Mouse (Mus musculus): ENCODE data around the gene Smad1.

Smad1 gene

DNA sequence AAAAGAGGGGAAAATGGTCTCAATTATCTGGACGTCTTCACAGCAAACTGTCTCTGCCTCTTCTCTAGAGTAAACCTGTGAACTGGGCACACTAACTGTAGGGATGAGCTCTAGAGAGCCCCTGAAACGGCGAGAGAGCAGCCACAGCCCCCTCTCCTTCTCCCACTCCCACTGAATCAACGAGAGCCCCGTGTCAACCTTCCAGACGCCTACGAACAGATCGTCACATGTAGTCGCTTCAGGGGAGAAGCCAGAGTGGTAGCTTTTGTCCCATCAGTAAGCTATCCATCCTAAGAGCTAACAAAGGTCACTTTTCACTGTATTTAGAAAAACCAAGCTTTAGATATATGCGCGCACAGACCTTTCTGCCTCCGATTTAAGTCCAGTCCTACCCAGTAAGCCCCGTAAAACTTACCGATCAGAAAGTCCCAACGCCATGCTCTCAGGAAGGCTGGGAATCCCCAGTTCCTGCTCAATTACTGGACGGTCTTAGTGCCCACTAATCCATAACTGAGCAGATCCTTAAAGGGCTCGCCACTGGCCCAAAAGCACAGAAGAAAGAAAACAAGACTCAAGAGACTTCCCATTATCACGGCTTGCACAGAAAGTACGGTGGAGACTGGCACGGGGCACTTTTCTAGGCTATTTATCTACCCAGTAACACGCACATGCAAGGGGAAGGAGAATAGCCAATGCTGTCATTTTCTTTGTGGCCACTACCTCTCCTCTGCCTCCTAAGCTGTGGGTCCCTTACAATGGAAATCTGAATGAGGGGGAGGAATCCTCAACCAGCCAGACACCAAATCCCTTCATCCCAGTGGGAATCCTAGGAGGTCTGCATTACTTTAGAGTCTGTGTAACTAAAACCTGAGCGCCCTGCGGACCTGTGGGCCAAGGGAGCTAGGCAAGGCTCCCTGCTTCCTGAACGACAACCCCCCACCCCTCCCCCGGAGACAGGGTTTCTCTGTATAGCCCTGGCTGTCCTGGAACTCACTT is 14.7 kb downstream of the Smad1 start:
- WGBS: 59% methylated on average over 25 of the region's 25 CpGs

DNA sequence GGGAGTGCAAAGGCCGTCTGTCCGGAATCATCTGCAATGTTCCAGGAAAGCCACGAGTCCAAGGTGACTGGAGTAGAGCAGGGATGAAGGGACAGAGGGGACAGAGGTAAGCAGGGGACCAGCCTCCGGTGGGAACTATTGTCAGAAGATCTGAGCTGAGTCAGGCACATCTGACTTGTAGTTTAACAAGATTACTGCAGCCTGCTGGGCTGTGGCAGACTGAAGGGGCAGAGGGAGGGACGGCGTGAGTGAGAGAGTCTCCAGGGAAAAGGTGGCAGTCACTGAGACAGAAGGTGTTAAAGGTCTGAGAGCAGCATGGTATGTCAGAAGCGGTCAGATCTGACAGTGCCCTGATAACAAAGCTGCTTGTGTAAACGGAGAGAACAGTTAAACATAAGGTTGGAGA is 16.5 kb downstream of the Smad1 start:
- 65% methylated on average over 8 of the region's 8 CpGs for WGBS

DNA sequence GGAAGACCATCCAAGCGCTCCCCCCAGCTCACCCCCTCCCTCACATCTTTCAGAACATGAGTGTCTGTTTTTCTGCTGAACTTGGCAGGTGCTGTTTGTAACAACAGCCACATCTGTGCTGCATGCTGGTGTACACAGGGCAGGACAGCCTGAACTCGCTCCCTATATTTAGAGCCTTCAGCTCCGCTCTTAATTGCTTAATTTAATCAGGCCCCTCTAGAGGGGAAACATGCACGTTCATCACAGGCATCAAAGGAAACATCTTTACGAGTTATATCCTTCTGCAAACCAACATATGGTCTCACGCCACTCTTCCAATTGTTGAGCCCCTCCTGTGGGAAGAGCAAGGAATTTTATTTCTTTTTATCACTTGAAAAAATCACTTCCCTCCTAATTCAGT is 17.5 kb downstream of the Smad1 start:
- 70% methylated on average over 6 of the region's 6 CpGs for WGBS

DNA sequence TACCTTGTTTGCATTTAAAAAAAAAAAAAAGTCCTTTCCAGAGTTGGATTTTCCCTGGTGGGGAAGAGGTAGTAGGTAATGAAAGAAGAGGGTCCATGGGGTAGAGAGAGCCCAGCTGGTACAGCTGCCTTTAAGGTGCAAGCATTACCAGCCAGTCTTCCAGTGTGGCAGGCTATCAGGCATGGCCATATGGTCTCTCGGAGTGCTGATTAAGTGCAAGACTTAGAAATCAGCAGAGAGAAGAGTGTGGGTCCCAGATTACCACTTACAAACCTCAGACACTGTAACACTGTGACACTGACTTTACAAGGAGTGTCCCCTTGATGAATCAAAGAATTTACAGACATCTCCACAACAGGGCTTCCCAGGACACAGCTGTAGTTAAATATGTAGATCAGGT is 18.9 kb downstream of the Smad1 start:
- WGBS: 77% methylated on average over 1 of the region's 1 CpGs

DNA sequence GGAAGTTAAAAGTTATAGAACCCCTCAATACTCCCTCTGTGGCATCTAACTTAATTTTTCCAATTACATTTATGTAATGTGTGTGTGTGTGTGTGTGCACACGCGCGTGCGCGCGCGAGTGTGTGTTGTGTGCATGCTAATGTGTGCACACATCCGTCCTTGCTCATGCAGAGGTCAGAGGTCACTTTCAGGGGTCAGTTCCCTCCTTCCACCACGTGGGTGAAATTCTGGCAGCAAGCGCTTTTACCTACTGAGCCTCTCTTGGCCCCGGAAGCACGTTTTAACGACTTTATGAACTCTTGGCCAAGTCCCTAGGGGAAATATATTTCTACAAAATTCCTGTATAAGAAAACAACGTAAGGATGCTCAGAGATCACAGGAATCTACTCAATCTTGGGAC is 19.3 kb downstream of the Smad1 start:
- WGBS: 84% methylated on average over 14 of the region's 14 CpGs

DNA sequence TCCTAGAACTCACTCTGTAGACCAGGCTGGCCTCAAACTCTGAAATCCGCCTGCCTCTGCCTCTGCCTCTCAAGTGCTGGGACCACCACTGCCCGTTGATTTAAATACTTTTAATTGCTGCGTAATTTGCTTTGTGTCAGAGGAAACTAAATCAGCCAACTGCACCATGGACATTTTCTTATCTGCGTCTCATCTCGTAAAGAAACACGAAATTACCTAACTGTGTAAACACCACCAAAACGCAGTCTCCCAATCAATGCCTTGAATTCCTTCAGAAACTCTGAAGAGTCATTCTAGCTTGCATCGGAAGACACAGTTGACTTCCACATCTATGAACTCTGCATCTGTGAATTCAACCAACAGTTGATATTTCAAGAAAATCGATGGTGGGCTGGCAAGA is 22.7 kb downstream of the Smad1 start:
- WGBS: 89% methylated on average over 9 of the region's 9 CpGs

DNA sequence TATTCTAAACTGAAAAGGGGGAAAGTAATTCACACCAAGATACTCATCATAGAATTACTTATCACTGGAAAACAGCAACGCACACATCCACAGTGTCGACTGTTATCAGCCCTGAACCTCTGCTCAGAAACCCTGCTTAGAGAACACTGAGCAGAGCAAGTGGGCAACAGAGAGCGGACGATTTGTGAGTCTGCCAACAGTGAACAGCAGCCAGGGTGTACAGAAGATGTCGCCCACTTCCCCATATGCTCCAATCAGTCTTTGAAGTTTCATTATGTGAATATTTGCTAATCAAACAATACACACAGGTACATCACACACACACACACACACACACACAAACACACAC is 23.6 kb downstream of the Smad1 start:
- WGBS: 34% methylated on average over 5 of the region's 5 CpGs

DNA sequence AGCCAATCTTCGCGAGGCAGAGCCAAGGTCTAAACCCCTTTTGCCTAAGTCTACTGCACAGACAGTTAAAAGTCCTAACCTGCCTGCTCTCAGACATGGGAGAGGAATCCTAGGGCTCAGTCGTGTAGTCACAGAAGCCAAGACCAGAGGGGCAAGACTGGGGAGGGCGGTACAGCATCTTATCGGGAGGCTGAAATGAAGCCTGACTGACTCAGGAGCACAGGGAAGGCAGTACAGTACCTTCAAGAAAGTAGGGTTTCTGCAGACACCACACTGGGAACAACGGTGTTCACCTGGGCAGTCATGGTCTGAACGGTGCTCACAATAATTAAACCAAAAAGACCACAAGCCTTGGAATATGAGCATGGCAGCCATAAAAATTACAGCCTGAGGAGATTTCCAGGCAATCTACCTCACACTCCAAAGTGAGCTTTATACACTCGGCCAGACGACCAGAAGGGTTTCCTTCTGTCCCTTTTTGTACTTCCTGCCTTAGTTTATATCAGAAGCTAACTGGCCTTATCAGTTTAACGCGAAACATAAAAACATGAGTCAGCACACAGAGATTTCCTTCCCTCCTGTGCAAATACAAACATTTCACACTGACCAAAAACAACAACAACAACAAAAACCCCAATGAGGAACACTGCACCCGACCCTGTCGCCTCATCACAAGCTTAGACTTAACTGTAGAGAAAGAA is 24.1 kb downstream of the Smad1 start:
- WGBS: 63% methylated on average over 13 of the region's 13 CpGs

DNA sequence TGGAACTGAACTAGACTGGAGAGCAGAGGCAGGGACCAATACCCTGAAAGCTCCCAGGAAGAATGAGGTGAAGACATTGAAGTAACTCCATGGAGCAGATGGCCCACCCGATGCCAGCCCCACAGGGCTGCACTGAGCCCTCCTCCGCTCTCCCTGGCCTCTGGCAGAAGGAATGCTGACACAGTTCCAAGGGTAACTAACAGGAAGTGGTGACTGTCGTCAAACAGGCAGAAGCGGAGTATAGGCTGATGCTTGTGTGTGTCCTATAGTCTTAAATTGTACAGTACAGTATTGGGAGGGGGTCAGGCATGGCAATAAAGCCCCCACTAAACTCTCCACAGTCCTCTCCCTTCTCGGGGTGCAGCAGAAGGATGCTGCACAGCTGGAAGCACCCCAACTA is 24.9 kb downstream of the Smad1 start:
- WGBS: 54% methylated on average over 5 of the region's 5 CpGs

DNA sequence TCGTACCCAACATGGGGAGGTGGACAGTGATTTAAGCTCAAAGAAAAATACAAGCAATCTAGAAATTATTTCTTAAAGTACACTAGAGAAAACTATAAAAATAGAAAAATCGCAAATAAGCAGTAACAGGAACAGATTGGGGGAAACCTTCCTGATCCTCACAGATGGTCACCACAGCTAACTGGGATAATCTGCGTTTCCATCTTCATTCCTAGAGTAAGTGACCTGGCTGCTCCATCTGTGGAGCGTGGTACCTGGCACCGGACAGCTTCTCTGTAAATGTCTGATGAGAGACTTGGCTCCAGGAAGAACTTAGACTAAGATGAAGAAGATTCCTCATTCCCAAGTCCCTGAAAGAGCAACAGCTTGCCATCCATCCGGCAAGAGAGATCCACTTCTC is 25.8 kb downstream of the Smad1 start:
- WGBS: 70% methylated on average over 6 of the region's 6 CpGs

DNA sequence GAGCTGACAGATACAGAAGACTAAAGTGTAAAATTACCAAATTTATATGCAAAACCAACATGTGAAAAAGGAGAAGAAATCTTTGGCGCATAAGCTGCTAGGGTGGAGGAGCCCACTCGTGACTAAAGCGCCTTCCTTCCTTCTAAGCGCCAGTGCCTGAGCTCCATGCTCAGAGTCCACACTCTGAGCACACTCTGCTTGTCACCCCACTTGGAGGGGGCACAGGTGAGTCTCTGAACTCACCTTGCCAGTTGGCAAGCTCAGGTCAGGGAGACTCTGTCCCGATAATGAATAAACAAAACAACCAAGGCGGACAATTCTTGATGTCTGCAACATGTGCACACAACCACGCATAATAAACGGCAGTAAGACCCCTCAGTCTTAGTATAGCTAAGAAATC is 26.4 kb downstream of the Smad1 start:
- 65% methylated on average over 8 of the region's 8 CpGs for WGBS

DNA sequence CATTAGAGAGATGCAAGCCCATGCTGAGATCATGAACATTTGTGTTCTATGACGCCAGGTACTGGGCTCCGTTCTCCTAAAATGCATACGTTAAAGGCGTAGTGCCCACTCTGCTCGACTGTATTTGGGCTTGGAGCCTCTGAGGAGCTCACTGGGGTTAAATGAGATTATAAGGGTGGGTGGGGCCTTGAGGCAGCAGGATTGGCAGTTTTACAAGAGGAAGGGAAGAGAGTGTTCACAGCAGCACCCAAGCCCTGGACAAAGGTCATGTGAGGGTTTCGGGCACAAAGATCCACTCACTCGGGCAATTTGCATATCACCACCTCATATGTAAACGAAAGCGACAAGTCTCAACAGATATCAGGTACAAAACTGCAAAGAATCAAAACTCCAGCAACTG is 26.8 kb downstream of the Smad1 start:
- WGBS: 69% methylated on average over 9 of the region's 9 CpGs

DNA sequence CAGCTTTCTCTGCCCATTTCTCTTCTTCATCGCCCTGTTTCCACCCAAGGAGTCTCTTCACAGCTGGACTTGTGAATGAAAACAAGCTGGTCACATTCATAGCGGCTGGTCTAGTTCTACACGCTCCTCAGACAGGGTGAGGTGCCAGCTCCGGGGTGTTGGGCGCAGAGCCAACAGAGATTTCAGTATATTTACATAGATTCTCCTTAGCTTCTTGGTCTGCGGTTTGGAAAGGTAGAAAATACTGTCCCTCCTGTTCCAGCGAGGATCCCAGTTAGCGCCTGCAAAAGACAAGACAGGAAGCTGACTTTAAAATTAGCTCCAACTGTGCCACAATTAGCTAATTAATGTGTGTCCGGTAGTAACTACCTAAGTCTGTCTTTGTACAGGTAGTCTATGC is 27.2 kb downstream of the Smad1 start:
- 41% methylated on average over 9 of the region's 9 CpGs for WGBS

DNA sequence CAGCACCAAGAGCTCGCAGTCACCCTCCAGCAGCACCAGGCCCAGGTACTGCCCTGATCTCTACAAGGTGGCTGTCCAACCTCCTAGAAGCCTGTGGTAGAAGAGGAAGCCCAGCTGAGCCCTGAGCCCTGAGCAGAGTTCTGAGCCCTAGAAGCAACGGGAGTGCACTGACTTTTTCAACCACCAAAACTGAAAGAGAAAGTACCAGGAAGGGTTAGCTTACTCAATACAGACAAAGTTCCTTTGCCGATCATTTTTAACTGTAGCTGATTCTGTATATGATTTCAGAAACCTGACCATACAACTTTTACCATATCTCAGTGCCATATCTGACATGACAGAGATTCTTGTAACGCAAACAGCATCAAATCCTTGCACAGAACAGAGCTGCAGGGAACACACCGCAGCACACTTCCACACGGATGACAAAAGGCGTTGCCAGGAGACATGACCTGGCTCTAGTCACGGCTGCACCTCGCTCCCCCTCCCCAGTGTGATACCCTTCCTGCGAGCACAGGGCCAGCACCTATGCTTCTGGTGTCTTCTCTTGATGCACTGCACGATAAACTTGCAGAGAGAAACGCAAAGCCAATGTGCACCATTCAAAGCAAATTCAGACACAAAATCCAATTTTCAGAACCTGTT is 28.6 kb downstream of the Smad1 start:
- WGBS: 81% methylated on average over 12 of the region's 12 CpGs

DNA sequence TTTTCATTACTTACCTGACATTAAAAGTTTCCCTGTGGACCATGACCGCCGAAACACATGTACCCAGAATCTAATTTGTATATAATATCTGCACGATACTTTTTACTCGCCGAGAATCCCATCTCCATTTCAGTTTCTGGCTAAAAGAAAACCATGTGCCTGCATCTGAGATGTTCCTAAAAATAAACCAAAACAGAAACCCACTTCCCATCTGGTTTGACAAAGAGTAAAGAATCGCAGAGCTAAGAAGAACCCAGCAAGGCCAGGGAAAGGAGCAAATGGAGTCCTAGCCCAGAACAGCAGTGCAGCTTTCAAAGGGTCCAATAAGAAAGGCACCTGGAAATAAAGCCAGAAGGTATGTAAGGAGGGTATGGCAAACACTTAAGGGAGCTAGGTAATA is 30.2 kb downstream of the Smad1 start:
- 39% methylated on average over 6 of the region's 6 CpGs for WGBS

DNA sequence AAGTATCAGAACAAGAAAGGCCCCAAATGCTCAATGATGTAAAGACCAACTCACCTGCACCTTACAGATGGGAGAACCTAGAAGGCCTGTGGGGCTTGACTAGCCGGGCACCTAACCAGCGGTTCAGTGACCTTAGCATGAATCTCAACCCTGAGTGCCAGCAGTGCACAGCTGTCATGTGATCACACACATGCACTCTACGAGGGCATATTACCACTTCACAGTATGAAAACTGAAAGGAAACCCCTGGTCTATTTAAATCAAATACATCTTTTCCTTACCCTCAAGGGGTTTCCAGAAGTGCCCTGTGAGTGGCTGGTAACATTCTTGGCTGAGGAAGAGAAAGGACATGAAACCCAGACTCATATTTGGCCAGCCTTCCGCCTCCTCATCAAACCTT is 31.4 kb downstream of the Smad1 start:
- 85% methylated on average over 4 of the region's 4 CpGs for WGBS

DNA sequence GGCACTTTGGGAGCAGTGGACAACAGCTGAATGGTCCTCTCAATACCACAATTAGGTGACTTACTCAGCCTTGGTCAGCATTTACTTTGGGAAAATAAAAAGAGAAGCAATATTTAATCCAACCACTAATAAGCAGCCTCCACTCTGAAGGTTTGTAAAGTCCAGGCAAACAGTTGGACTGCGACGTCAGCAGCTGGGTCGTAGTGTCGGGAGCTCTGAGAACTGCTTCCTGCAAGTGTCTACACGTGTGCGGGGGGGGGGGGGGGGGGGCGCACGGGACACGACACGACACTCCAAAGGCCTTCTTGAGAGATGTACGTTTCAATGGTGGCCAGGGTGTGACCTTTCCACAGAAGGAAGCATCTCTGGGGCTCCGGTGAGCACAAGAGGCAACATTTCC is 32.0 kb downstream of the Smad1 start:
- WGBS: 69% methylated on average over 12 of the region's 12 CpGs

DNA sequence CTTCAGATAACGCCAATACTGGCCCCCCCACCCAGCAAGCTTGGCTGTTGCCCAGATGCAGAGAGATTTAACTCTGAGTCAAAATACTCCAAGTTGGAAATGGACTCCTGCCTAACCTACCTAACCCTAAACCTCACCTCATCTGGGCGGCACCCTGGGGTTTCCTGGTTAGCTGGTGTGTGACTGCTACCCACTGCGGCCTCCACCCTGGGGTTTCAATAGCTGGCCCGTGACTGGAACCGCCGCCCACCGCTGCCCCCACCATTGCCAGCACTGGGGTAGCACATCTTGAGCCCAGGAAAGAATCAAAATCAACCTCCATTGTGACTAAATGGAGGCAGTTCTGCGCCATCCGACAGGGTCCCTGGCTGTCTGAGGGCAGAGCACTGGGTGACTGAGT is 33.1 kb downstream of the Smad1 start:
- WGBS: 82% methylated on average over 9 of the region's 9 CpGs

DNA sequence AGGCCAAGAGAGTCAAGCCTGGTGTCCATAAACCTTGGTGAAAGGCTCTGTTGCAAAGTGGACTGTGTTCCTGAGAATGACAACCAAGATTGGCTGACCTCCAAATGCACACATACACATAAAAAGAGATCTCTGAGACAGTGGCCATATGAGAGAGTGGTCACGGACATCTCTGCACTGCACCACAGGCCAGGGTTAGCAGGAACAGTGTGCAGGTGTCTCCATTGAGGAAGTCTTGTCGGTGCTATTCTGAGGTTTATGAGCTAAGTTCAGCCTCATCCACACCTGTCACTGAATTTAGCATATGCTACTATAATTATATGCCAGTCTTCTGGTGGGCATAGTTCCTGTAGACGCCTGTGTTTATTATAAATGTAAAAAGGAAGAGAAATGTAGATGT is 33.6 kb downstream of the Smad1 start:
- 54% methylated on average over 3 of the region's 3 CpGs for WGBS

DNA sequence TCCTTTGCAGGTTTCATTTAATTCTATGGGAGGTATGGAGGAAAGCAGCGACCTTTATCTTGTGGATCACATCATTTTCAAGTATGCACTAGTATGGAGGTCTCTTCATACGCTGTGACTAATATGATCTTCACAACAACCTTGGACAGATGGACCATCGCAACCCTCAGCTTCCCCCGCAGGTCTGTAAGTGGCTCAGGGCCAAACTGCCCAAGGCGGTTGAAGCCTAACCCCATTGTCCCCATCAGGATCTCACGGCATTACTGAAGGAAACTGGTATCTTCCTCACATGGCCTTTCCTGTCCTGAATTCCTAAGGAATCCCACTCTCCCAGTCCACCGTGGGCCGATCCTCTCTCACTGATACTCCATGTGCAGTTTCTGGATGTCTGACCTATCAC is 34.5 kb downstream of the Smad1 start:
- WGBS: 84% methylated on average over 8 of the region's 8 CpGs

DNA sequence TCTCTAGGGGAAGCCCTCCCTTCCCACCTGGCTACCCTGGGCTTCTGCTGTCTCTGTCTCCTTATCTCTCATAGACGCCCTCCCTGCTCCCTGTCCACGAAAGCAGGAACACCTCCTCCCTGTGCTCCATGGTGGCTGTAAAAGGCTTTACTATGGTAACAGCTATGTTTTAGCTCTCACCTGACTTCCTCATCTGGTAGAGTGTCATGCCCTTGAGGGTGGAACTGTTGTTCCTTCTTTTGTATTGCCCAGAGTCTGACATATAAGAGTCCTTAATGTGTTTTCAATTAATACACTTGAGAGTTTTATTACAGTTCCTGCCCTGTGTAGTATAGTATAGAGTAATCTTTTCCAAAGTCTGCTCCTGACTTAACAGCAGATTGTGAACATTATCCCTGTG is 36.9 kb downstream of the Smad1 start:
- 91% methylated on average over 2 of the region's 2 CpGs for whole genome bisulfite sequencing

DNA sequence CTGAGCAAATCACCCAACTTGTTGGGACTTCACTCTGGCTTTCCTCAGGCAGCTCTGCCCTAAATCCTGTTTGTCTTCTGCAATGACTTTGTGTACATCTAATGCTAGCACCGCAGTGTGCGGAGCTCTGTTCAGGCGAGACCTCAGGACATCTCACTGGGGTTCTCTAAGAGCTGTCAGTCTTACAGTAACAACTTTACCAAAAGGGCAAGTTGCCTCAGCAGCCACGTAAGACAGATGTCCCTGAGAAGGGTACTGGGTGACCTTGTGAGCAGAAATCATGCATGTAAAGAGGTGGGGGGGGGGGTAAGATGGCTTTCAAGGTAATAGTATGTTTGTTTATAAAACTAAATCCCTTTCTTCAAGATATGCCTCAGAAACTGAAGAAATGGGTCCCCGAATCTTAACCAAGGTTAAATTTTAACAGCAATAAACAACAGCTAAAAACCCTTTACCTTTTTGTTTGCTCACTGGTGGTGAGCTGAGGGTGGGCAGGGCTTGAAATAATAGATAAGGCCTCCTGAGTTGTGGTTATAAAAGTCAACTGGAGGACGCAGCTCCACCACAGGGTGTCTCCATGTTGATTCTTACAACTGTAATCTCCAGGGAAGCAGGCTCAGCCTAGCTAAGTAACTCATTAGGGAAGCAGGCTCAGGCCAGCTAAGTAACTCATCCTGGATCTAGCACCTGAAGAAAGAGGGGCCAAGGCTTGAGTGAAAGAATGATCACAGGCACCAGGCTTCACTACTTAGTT is 38.4 kb downstream of the Smad1 start:
- WGBS: 73% methylated on average over 6 of the region's 6 CpGs

Data from cerebral cortex, adult 2 months (tissue).